12 mouse cellular contexts compared by ENCODE assay signal in genomic region chr8:104403596-104403995, GRCm38 (mm10). TPM values are rescaled to one million over a fixed set of nuclear protein-coding genes. Genes with fewer than 3 reads are reported as not detected.
DNase-seq lines count a peak whose midpoint lies in the region; ATAC-seq and TF ChIP-seq lines count a peak whose summit lies in the region.
"Had no signal": no experiment of that assay in that cellular context is flagged by ENCODE, and none has a peak within 500 bp of the region (broad histone marks: within the 10 kb centered on the region; RNA-seq: fewer than 3 reads in every experiment).

No protein-coding gene starts in this region.

- peaks cover 6% of the 10 kb centered on the region for H3K4me1 ChIP-seq in heart, adult 2 months (ENCODE audit: control insufficient read depth, insufficient read depth, low read length)
- no peaks in the 10 kb centered on the region for H3K4me1 ChIP-seq in lung, adult 2 months (ENCODE audit: control insufficient read depth, insufficient read depth, low read length)
- H3K4me1 ChIP-seq: hindbrain, embryonic 13.5 days; neural tube, embryonic 13.5 days had no signal

- no peak overlapping the region for H3K27ac ChIP-seq in heart, adult 2 months
- H3K27ac ChIP-seq: hindbrain, embryonic 13.5 days; neural tube, embryonic 13.5 days had no signal

- no peak for DNase-seq in heart, adult 2 months
- no peak for DNase-seq in heart, postnatal 36 days
- no peak for DNase-seq in lung, adult 2 months
- DNase-seq in lung, postnatal 14 days = no peak
- DNase-seq in ZHBTc4 (ENCODE audit: low read depth, low spot score) = peak; percentile 65
- DNase-seq in layer of hippocampus, postnatal 10 days (ENCODE audit: low spot score in 2 of 2) = no peak
- no peak for DNase-seq in retina, postnatal 1 day
- DNase-seq: gastrocnemius, postnatal 25 days; right cerebral cortex, postnatal 4 days had no signal

- intact Hi-C loops in heart, adult 2 months (cut with DNase I) = no loop called here
- intact Hi-C loops in heart, postnatal 36 days (cut with DNase I) = loop anchor here (2.0 kb wide), 1 partner anchor 59 kb away; no protein-coding TSS in a partner anchor

- WGBS in heart, adult 2 months = 73% methylated on average over 3 of the region's 3 CpGs
- WGBS in lung, adult 2 months = 77% methylated on average over 3 of the region's 3 CpGs

- no peak for TF ChIP-seq POLR2A in heart, adult 2 months (IDR thresholded peaks at IDR 0.05; ENCODE audit: insufficient read depth, low read depth, low read length)
- TF ChIP-seq POLR2A in lung, adult 2 months (IDR thresholded peaks at IDR 0.05; ENCODE audit: borderline replicate concordance, extremely low read depth, low read depth, low read length) = no peak

- no peaks in the 10 kb centered on the region for H3K79me2 ChIP-seq in heart, adult 2 months (replicated peaks; ENCODE audit: control insufficient read depth, insufficient read depth, low read length)

- TF ChIP-seq EP300 in heart, adult 2 months (IDR thresholded peaks at IDR 0.05; ENCODE audit: insufficient read depth, low read depth, low read length) = no peak

- peak; percentile 67 for TF ChIP-seq CTCF in heart, adult 2 months (IDR thresholded peaks at IDR 0.05)
- TF ChIP-seq CTCF in lung, adult 2 months (IDR thresholded peaks at IDR 0.05; ENCODE audit: insufficient read depth, low read length) = peak; percentile 73

- no peak overlapping the region for H3K9ac ChIP-seq in heart, adult 2 months (ENCODE audit: low read depth, low read length)
- H3K9ac ChIP-seq: hindbrain, embryonic 13.5 days; neural tube, embryonic 13.5 days had no signal

- H3K4me3 ChIP-seq in heart, adult 2 months = no peak overlapping the region
- H3K4me3 ChIP-seq in lung, adult 2 months (replicated peaks; ENCODE audit: extremely low read depth, low read depth, low read length) = no peak overlapping the region
- H3K4me3 ChIP-seq: hindbrain, embryonic 13.5 days; neural tube, embryonic 13.5 days had no signal

- H3K36me3 ChIP-seq in heart, adult 2 months (ENCODE audit: control insufficient read depth, insufficient read depth, low read length) = no peaks in the 10 kb centered on the region
- H3K36me3 ChIP-seq: hindbrain, embryonic 13.5 days; neural tube, embryonic 13.5 days had no signal

- ATAC-seq in megakaryocyte-erythroid progenitor cell, adult 5-6 weeks (replicated peaks; ENCODE audit: low FRiP score, low TSS enrichment, poor library complexity, severe bottlenecking) = peak; percentile 61

- no peaks in the 10 kb centered on the region for H3K27me3 ChIP-seq in heart, adult 2 months (ENCODE audit: control insufficient read depth, insufficient read depth, low read length)
- H3K27me3 ChIP-seq: hindbrain, embryonic 13.5 days; neural tube, embryonic 13.5 days had no signal

RNA-seq across cellular contexts. Expression of gene Cmtm4, which starts 8.0 kb away (rescaled TPM):
- 10 to 100 TPM; 10.0 to 11.4 TPM for total RNA-seq in heart, adult 2 months (2021)
- polyA plus RNA-seq in heart, adult 2 months (2012; rRNA removed) = 7.3 and 13.4 TPM in 2 replicates
- total RNA-seq in heart, postnatal 36 days (2021) = 10 to 100 TPM; 11.0 to 12.0 TPM
- 14.9 and 22.4 TPM in 2 replicates for polyA plus RNA-seq in lung, adult 2 months (2012; rRNA removed)
- total RNA-seq in megakaryocyte-erythroid progenitor cell, adult 5-6 weeks (2014; fragmentation: Nextera tagmentation) = 0.32 and 1.2 TPM in 2 replicates
- total RNA-seq in megakaryocyte-erythroid progenitor cell, adult 5-6 weeks (2017) = 1.1 and 1.7 TPM in 2 replicates
- 10 to 100 TPM; 56.2 to 60.2 TPM for total RNA-seq in layer of hippocampus, postnatal 10 days (2021)

RNA-seq across cellular contexts. Expression of gene Dync1li2, which starts 39.3 kb away (rescaled TPM):
- total RNA-seq in heart, adult 2 months (2021) = 100 to 1,000 TPM in 1 of 2 experiments, 10 to 100 TPM in 1; 86.8 to 107 TPM
- 20.2 and 38.5 TPM in 2 replicates for polyA plus RNA-seq in heart, adult 2 months (2012; rRNA removed)
- 100 to 1,000 TPM; 104 to 112 TPM for total RNA-seq in heart, postnatal 36 days (2021)
- 20.2 and 32.1 TPM in 2 replicates for polyA plus RNA-seq in lung, adult 2 months (2012; rRNA removed)
- total RNA-seq in megakaryocyte-erythroid progenitor cell, adult 5-6 weeks (2014; fragmentation: Nextera tagmentation) = 25.5 and 35.1 TPM in 2 replicates
- 53.1 and 61.4 TPM in 2 replicates for total RNA-seq in megakaryocyte-erythroid progenitor cell, adult 5-6 weeks (2017)
- total RNA-seq in layer of hippocampus, postnatal 10 days (2021) = 100 to 1,000 TPM; 231 to 241 TPM

Comparison
In these comparisons a context has a peak if more than half of its experiments do, and no peak if none do; other contexts are left out.
1. RNA of gene Cmtm4, which starts 8.0 kb away (total RNA-seq): 56.2 to 60.2 TPM in layer of hippocampus, postnatal 10 days; 11.0 to 12.0 TPM in heart, postnatal 36 days, 10.0 to 11.4 TPM in heart, adult 2 months and 0.32 to 1.7 TPM in megakaryocyte-erythroid progenitor cell, adult 5-6 weeks; every median in the first group is over 4 times any median in the second.